Mouse (Mus musculus) bone marrow, adult 2 months (tissue): ENCODE results near the gene Pygl.

Experiments used
- CTCF ChIP-seq: fragments of 200-500 bp; IDR thresholded peaks from 2 replicates; pipeline ENCODE4 v1.5.1; 2011; ENCODE audit warnings: low read length, control low read depth; ENCODE audit not compliant: control insufficient read depth, insufficient read depth
- POLR2A ChIP-seq: fragments of 200-500 bp; IDR thresholded peaks from 2 replicates; pipeline ENCODE4 v1.6.1; 2011; ENCODE audit warnings: low read depth, mild to moderate bottlenecking, control low read depth, low read length, borderline replicate concordance; ENCODE audit not compliant: control insufficient read depth

- TF ChIP-seq CTCF = no peak
- TF ChIP-seq POLR2A = no peak
These were observed 61.3 kb downstream of the Pygl start for GRCm38 (mm10) chr12:70169969-70170368.
